In genomic region chr4:31824518-31825437, GRCm38 (mm10) we compare ENCODE assay signal across 8 mouse cellular contexts.
DNase-seq lines count a peak whose midpoint lies in the region; ATAC-seq and TF ChIP-seq lines count a peak whose summit lies in the region.

No protein-coding gene starts in this region.

- ATAC-seq in heart, embryonic 16.5 days (replicated peaks; ENCODE audit: extremely low read depth, insufficient read depth, low FRiP score) = 0 out of 2 replicates have a peak, but pooled peaks have one; percentile 6
- no peak for ATAC-seq in limb, embryonic 13.5 days (ENCODE audit: low FRiP score, low read depth)
- no peak for ATAC-seq in inflammation-experienced regulatory T-cells, adult 6 months
- ATAC-seq in erythroid progenitor cell, adult 5-6 weeks (replicated peaks; ENCODE audit: low FRiP score, poor library complexity, severe bottlenecking) = no peak

- H3K9me3 ChIP-seq in heart, embryonic 16.5 days (replicated peaks; ENCODE audit: control insufficient read depth, low read length) = no peaks in the 10 kb centered on the region
- no peaks in the 10 kb centered on the region for H3K9me3 ChIP-seq in limb, embryonic 13.5 days

- no peak overlapping the region for H3K27ac ChIP-seq in gastrocnemius, adult 2 months
- H3K27ac ChIP-seq in heart, embryonic 16.5 days (ENCODE audit: low read length) = no peak overlapping the region
- peak overlapping the region; percentile 45; the same call in 1 of the 2 replicates for H3K27ac ChIP-seq in limb, embryonic 13.5 days

- no peak for DNase-seq in gastrocnemius, adult 2 months
- DNase-seq in gastrocnemius, postnatal 25 days = no peak
- DNase-seq in NIH3T3 (ENCODE audit: low read depth) = peak; percentile 20
- no peak for DNase-seq in adrenal gland, adult (ENCODE audit: inconsistent age in 2 of 2, low spot score in 1 of 2)

- peak overlapping the region; percentile 42 for H3K4me2 ChIP-seq in heart, embryonic 16.5 days (ENCODE audit: low read depth, low read length)
- H3K4me2 ChIP-seq in limb, embryonic 13.5 days (replicated peaks) = peak overlapping the region; percentile 76

- no peak overlapping the region for H3K9ac ChIP-seq in heart, embryonic 16.5 days (ENCODE audit: low read length)
- peak overlapping the region; percentile 59; the same call in 1 of the 2 replicates for H3K9ac ChIP-seq in limb, embryonic 13.5 days

- TF ChIP-seq CTCF in gastrocnemius, adult 2 months (IDR thresholded peaks at IDR 0.05) = peak; percentile 9; the same call in 1 of the 2 replicates

- no peaks in the 10 kb centered on the region for H3K27me3 ChIP-seq in heart, embryonic 16.5 days (ENCODE audit: control insufficient read depth, insufficient read depth, low read length)
- no peaks in the 10 kb centered on the region for H3K27me3 ChIP-seq in limb, embryonic 13.5 days

- H3K4me1 ChIP-seq in heart, embryonic 16.5 days (ENCODE audit: control insufficient read depth, insufficient read depth, low read length) = peaks cover 10% of the 10 kb centered on the region; the same call in 1 of the 2 replicates
- H3K4me1 ChIP-seq in limb, embryonic 13.5 days = peaks cover 25% of the 10 kb centered on the region

- intact Hi-C loops in gastrocnemius, adult 2 months (cut with DNase I) = no loop called here

- H3K4me3 ChIP-seq in gastrocnemius, adult 2 months = peak overlapping the region; percentile 64
- H3K4me3 ChIP-seq in heart, embryonic 16.5 days (ENCODE audit: low read length) = peak overlapping the region; percentile 29
- H3K4me3 ChIP-seq in limb, embryonic 13.5 days = peak overlapping the region; percentile 41

- no peaks in the 10 kb centered on the region for H3K36me3 ChIP-seq in heart, embryonic 16.5 days (ENCODE audit: control insufficient read depth, insufficient read depth)
- H3K36me3 ChIP-seq in limb, embryonic 13.5 days = no peaks in the 10 kb centered on the region

- WGBS in heart, embryonic 16.5 days = 45% methylated on average over 14 of the region's 14 CpGs
- WGBS in limb, embryonic 13.5 days = 28% methylated on average over 14 of the region's 14 CpGs
